Mouse (Mus musculus): ENCODE results near the gene Vmn1r4. TPM values are rescaled to one million over a fixed set of nuclear protein-coding genes. Genes with fewer than 3 reads are reported as not detected.

Vmn1r4 gene
- polyA plus RNA-seq, 1 experiment from 2014 or later, result 0.12 TPM

DNA sequence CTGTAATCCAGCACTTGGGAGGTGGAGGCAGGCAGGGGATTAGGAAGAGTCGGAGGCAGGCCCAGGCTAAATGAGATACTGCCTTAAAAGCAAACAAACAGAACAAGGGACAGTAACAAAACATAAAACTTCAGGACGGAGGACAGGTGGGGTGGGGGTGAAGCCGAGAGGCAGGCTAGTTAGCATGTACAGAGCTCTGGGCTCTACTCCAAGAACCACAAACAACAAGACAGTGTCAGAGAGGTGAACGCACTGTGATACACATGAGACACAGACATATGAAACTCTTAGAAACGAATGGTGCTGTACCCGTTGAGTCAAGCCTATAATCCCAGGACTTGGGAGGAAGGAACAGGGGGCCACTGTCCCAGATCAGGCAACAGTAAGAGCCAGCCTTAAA lies 20.0 kb upstream of the Vmn1r4 start:
- WGBS, result 25% methylated on average over 6 of the region's 6 CpGs

DNA sequence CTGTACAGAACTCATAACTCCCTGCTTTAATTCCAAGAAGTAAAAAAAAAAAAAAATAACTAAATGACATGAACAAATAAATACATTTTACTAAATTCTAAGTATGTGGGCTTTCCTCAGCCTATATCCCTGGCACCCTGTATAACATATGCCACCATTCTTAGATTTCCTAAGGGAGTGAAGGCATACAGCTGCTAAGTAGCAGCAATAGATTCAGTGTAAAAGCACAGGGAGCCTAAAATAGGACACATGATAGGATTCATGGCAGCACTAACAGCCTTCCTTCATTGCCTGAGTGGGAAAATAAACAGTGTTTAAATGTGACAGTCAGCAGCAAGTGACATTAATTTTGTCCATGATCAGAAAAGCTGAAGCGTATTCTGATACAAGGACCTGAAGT lies 19.5 kb upstream of the Vmn1r4 start:
- H3K9ac ChIP-seq (ENCODE audit: low read length), result no peak overlapping the region
- DNase-seq (ENCODE audit: low spot score) (no peak), ATAC-seq (ENCODE audit: low FRiP score, low TSS enrichment) (no peak)
- H3K4me2 ChIP-seq (replicated peaks; ENCODE audit: low read depth), result no peak overlapping the region
- no peaks in the 10 kb centered on the region for H3K36me3 ChIP-seq (ENCODE audit: control insufficient read depth, insufficient read depth, low read length)
- peak overlapping the region; percentile 46 for H3K27ac ChIP-seq (replicated peaks)
- no peak overlapping the region for H3K4me3 ChIP-seq (ENCODE audit: low read depth, low read length)
- 74% methylated on average over 1 of the region's 1 CpGs for WGBS
- no peaks in the 10 kb centered on the region; the same call in 1 of the 2 replicates for H3K4me1 ChIP-seq (replicated peaks; ENCODE audit: control insufficient read depth, insufficient read depth)
- TF ChIP-seq CTCF (IDR thresholded peaks at IDR 0.05; ENCODE audit: low read depth), result no peak
- TF ChIP-seq EP300 (optimal IDR thresholded peaks at IDR 0.05), result no peak
- H3K9me3 ChIP-seq (ENCODE audit: control insufficient read depth, low read length), result no peaks in the 10 kb centered on the region
- no peaks in the 10 kb centered on the region for H3K27me3 ChIP-seq (ENCODE audit: control insufficient read depth, insufficient read depth, low read length)

More for the DNA sequence above, 20.0 kb upstream of the Vmn1r4 start:
- no peak for ATAC-seq (ENCODE audit: low FRiP score, low TSS enrichment)
- TF ChIP-seq CTCF (IDR thresholded peaks at IDR 0.05; ENCODE audit: low read depth) (no peak), EP300 (optimal IDR thresholded peaks at IDR 0.05) (no peak)
- Histone ChIP-seq H3K4me1 (replicated peaks; ENCODE audit: control insufficient read depth, insufficient read depth) (no peaks in the 10 kb centered on the region; the same call in 1 of the 2 replicates), H3K27ac (replicated peaks) (peak overlapping the region; percentile 69; the same call in 1 of the 2 replicates), H3K9me3 (ENCODE audit: control insufficient read depth, low read length) (no peaks in the 10 kb centered on the region), H3K4me3 (ENCODE audit: low read depth, low read length) (no peak overlapping the region), H3K36me3 (ENCODE audit: control insufficient read depth, insufficient read depth, low read length) (no peaks in the 10 kb centered on the region), H3K9ac (ENCODE audit: low read length) (no peak overlapping the region; the same call in 1 of the 2 replicates), H3K27me3 (ENCODE audit: control insufficient read depth, insufficient read depth, low read length) (no peaks in the 10 kb centered on the region), H3K4me2 (replicated peaks; ENCODE audit: low read depth) (no peak overlapping the region)
- DNase-seq (ENCODE audit: low spot score), result no peak

DNA sequence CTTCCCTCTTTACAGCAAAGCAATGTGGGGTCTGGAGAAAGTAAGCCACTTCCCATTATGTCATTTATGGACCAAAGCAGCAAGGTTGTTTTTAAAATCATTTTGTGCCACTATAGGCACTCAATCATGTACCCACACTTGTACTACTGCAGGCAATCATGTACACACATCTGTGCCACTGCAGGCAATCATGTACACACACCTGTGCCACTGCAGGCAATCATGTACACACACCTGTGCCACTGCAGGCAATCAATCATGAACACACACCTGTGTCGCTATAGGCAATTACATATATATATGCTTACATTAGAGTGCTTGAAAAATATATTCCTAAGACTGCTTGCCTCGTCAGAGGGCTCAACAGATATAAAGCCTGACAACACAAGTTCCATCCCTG lies 18.8 kb upstream of the Vmn1r4 start:
- H3K9ac ChIP-seq (ENCODE audit: low read length), result no peak overlapping the region
- peak overlapping the region; percentile 46 for H3K27ac ChIP-seq (replicated peaks)
- TF ChIP-seq EP300 (optimal IDR thresholded peaks at IDR 0.05) (no peak), CTCF (IDR thresholded peaks at IDR 0.05; ENCODE audit: low read depth) (no peak)
- no peaks in the 10 kb centered on the region; the same call in 1 of the 2 replicates for H3K4me1 ChIP-seq (replicated peaks; ENCODE audit: control insufficient read depth, insufficient read depth)
- H3K4me2 ChIP-seq (replicated peaks; ENCODE audit: low read depth), result no peak overlapping the region
- no peaks in the 10 kb centered on the region for H3K27me3 ChIP-seq (ENCODE audit: control insufficient read depth, insufficient read depth, low read length)
- WGBS, result 56% methylated on average over 2 of the region's 2 CpGs
- H3K36me3 ChIP-seq (ENCODE audit: control insufficient read depth, insufficient read depth, low read length), result no peaks in the 10 kb centered on the region
- DNase-seq (ENCODE audit: low spot score) (no peak), ATAC-seq (ENCODE audit: low FRiP score, low TSS enrichment) (no peak)
- H3K9me3 ChIP-seq (ENCODE audit: control insufficient read depth, low read length), result no peaks in the 10 kb centered on the region
- no peak overlapping the region for H3K4me3 ChIP-seq (ENCODE audit: low read depth, low read length)

DNA sequence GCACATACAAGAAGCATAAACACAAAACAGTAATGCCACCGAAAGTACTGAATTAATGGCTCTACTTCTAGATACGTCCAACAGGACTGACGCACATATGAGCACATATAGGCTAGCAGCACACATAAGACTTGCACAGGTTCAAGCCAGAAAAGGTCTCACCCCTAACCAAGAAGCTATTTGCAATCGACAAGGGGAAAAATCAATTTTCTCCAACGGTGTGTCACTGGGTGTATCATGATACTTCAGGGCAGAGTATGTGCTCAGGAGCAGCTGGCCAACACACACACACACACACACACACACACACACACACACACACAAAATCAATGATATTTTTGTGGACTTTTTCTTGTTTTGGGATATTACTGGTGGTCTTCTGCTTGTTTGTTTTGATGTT lies 18.3 kb upstream of the Vmn1r4 start:
- TF ChIP-seq CTCF (IDR thresholded peaks at IDR 0.05; ENCODE audit: low read depth), result no peak
- no peak for TF ChIP-seq EP300 (optimal IDR thresholded peaks at IDR 0.05)
- Histone ChIP-seq H3K4me2 (replicated peaks; ENCODE audit: low read depth) (no peak overlapping the region), H3K9ac (ENCODE audit: low read length) (no peak overlapping the region), H3K36me3 (ENCODE audit: control insufficient read depth, insufficient read depth, low read length) (no peaks in the 10 kb centered on the region), H3K27me3 (ENCODE audit: control insufficient read depth, insufficient read depth, low read length) (no peaks in the 10 kb centered on the region), H3K4me3 (ENCODE audit: low read depth, low read length) (no peak overlapping the region), H3K9me3 (ENCODE audit: control insufficient read depth, low read length) (no peaks in the 10 kb centered on the region), H3K4me1 (replicated peaks; ENCODE audit: control insufficient read depth, insufficient read depth) (no peaks in the 10 kb centered on the region; the same call in 1 of the 2 replicates), H3K27ac (replicated peaks) (no peak overlapping the region)
- ATAC-seq (ENCODE audit: low FRiP score, low TSS enrichment) (no peak), DNase-seq (ENCODE audit: low spot score) (no peak)
- WGBS, result 73% methylated on average over 5 of the region's 5 CpGs

DNA sequence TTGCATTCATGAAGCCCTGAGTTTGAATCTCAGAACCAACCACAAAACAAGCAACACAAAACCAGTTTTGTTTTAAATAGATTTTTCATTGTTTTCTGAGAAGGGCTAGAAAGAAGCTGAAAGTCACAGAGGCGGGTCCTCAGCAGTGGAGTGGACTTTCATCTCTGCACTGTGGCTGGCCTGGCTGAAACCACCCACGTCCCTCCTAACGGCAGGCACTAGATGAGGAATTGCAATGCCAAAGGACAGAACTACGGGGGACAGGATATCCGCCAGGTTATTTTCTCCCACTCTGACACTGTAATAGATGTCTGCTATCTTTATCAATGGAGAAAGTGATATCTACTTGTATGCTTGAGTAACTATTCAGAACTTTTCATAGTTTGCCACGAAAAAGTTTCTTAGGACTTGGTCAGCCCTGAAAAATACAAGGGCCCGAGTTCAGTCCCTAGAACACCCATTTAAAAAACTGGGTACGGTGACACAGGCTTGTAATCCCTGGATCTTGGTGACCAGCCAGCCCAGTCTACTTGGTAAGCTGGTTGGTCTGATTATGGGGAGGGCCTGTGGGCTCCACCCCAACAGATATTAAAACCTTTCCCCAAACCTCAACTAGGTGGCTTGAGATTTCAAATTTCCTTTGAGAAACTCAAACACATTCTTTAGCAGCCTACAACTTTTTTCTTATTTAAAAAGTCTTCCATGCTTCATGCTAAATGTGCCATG lies 17.5 kb upstream of the Vmn1r4 start:
- Histone ChIP-seq H3K9me3 (ENCODE audit: control insufficient read depth, low read length) (no peaks in the 10 kb centered on the region), H3K36me3 (ENCODE audit: control insufficient read depth, insufficient read depth, low read length) (no peaks in the 10 kb centered on the region), H3K4me3 (ENCODE audit: low read depth, low read length) (no peak overlapping the region), H3K27ac (replicated peaks) (peak overlapping the region; percentile 30; the same call in 1 of the 2 replicates), H3K4me2 (replicated peaks; ENCODE audit: low read depth) (no peak overlapping the region), H3K4me1 (replicated peaks; ENCODE audit: control insufficient read depth, insufficient read depth) (no peaks in the 10 kb centered on the region; the same call in 1 of the 2 replicates), H3K9ac (ENCODE audit: low read length) (no peak overlapping the region), H3K27me3 (ENCODE audit: control insufficient read depth, insufficient read depth, low read length) (no peaks in the 10 kb centered on the region)
- 60% methylated on average over 8 of the region's 8 CpGs for whole genome bisulfite sequencing
- no peak for ATAC-seq (ENCODE audit: low FRiP score, low TSS enrichment)
- DNase-seq (ENCODE audit: low spot score), result peak; percentile 48
- no peak for TF ChIP-seq EP300 (optimal IDR thresholded peaks at IDR 0.05)
- no peak for TF ChIP-seq CTCF (IDR thresholded peaks at IDR 0.05; ENCODE audit: low read depth)

DNA sequence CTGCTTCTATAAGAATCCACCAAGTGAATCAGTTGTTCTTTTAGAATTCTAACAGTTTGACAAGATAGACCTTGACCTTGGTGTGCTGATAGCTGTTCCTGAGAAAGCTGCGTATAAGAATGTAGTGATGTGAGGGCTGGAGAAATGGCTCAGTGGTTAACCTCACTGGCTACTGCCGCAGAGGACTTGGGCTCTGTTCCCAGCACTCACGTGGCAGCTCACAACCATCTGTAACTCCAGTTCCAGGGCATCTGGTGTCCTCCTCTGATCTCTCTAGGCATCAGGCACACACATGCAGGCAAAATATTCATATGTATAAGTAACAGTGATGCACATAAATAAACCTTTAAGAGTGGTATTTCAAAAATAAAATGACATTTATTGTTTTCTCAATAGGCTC lies 15.8 kb upstream of the Vmn1r4 start:
- no peak for DNase-seq (ENCODE audit: low spot score)

More for the DNA sequence above, 15.8 kb upstream of the Vmn1r4 start:
- H3K4me3 ChIP-seq (ENCODE audit: low read depth, low read length), result no peak overlapping the region
- no peaks in the 10 kb centered on the region for H3K36me3 ChIP-seq (ENCODE audit: control insufficient read depth, insufficient read depth, low read length)
- H3K9ac ChIP-seq (ENCODE audit: low read length), result no peak overlapping the region
- WGBS, result 93% methylated on average over 3 of the region's 3 CpGs
- H3K4me2 ChIP-seq (replicated peaks; ENCODE audit: low read depth), result no peak overlapping the region
- H3K27ac ChIP-seq (replicated peaks), result no peak overlapping the region
- TF ChIP-seq CTCF (IDR thresholded peaks at IDR 0.05; ENCODE audit: low read depth), result no peak
- TF ChIP-seq EP300 (optimal IDR thresholded peaks at IDR 0.05), result no peak
- H3K27me3 ChIP-seq (ENCODE audit: control insufficient read depth, insufficient read depth, low read length), result no peaks in the 10 kb centered on the region
- no peaks in the 10 kb centered on the region for H3K9me3 ChIP-seq (ENCODE audit: control insufficient read depth, low read length)
- no peaks in the 10 kb centered on the region; the same call in 1 of the 2 replicates for H3K4me1 ChIP-seq (replicated peaks; ENCODE audit: control insufficient read depth, insufficient read depth)
- ATAC-seq (ENCODE audit: low FRiP score, low TSS enrichment), result no peak
